Mouse (Mus musculus) kidney, embryonic 15.5 days (tissue): ENCODE results near the gene Olfr1151. TPM values are rescaled to one million over a fixed set of nuclear protein-coding genes. Genes with fewer than 3 reads are reported as not detected.

Experiments
- ATAC-seq: fragments of 200-750 bp; cut with Nextera tagmentation; replicated peaks from 2 replicates; pipeline ENCODE4 v1.8.0; 2017; ENCODE audit warnings: moderate TSS enrichment; ENCODE audit not compliant: low FRiP score
- H3K27ac ChIP-seq: fragments of 300-500 bp; sonication (generic); 2 replicates; pipeline ENCODE4 v1.5.1; 2015; ENCODE audit warnings: mild to moderate bottlenecking, inconsistent platforms
- H3K27me3 ChIP-seq: fragments of 300-500 bp; sonication (generic); 2 replicates; pipeline ENCODE4 v1.6.1; 2015; ENCODE audit warnings: inconsistent platforms
- H3K36me3 ChIP-seq: fragments of 300-500 bp; sonication (generic); 2 replicates; pipeline ENCODE4 v1.6.1; 2015; ENCODE audit warnings: inconsistent platforms
- H3K4me1 ChIP-seq: fragments of 300-500 bp; sonication (generic); 2 replicates; pipeline ENCODE4 v1.6.1; 2015; ENCODE audit warnings: inconsistent platforms
- H3K4me2 ChIP-seq: fragments of 300-500 bp; sonication (generic); 2 replicates; pipeline ENCODE4 v1.6.1; 2015; ENCODE audit warnings: moderate library complexity, mild to moderate bottlenecking, inconsistent platforms
- H3K4me3 ChIP-seq: fragments of 300-500 bp; sonication (generic); replicated peaks from 2 replicates; pipeline ENCODE4 v1.5.1; 2015; ENCODE audit warnings: mild to moderate bottlenecking, inconsistent platforms
- H3K9ac ChIP-seq: fragments of 300-500 bp; sonication (generic); 2 replicates; pipeline ENCODE4 v1.6.1; 2015; ENCODE audit warnings: mild to moderate bottlenecking, inconsistent platforms
- H3K9me3 ChIP-seq: fragments of 300-500 bp; sonication (generic); replicated peaks from 2 replicates; pipeline ENCODE4 v1.6.1; 2016; ENCODE audit warnings: inconsistent platforms
- WGBS: fragments of 180-500 bp; shearing (Covaris S2); methylation state at CpG from one replicate; pipeline ENCODE4 v1.1.7; 2015; ENCODE audit warnings: mixed read lengths; 5-methylcytosine and 5-hydroxymethylcytosine counted together
- polyA plus RNA-seq: library from polyadenylated mRNA; unstranded; fragments of >200 nt; fragmentation: Nextera tagmentation; extraction: Ambion mirVana; gene quantifications from 2 replicates; pipeline ENCODE4 v1.2.1, GENCODE M21; 2015

Olfr1151 gene
- not detected in 2 replicates for polyA plus RNA-seq

DNA sequence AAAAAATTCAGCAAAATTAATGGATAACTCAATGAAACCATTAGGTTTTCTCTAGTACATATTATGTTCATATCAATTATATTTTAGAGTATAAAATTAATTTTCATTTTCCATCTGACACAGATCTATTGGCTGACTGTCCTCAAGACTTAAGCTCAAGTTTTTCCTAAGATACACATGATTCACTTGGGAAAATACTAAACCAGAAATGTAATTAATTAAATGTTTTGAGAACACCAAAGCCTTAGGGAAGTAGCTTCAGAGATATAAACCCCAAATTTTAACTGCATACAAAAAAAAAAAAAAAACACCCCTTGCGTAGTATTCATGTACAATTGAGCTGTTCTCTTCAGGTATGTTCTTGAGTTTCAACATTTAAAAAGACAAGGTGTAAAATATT, at the start of gene Olfr1151:
Olfr1151 (plus strand) TSS at position 301 of the 400 bp plus-strand sequence.
- no peak within 1 kb of the TSS for H3K27ac ChIP-seq
- no peak within 1 kb of the TSS for H3K9ac ChIP-seq
- no peak within 1 kb of the TSS for H3K4me2 ChIP-seq
- H3K4me1 ChIP-seq, result no peaks in the 10 kb centered on the region
- WGBS, result 92% methylated on average over 1 of the region's 1 CpGs
- ATAC-seq, result no peak
- H3K4me3 ChIP-seq, result no peak within 1 kb of the TSS
- H3K36me3 ChIP-seq, result no peaks in the 10 kb centered on the region
- H3K27me3 ChIP-seq, result no peaks in the 10 kb centered on the region
- no peaks in the 10 kb centered on the region for H3K9me3 ChIP-seq

DNA sequence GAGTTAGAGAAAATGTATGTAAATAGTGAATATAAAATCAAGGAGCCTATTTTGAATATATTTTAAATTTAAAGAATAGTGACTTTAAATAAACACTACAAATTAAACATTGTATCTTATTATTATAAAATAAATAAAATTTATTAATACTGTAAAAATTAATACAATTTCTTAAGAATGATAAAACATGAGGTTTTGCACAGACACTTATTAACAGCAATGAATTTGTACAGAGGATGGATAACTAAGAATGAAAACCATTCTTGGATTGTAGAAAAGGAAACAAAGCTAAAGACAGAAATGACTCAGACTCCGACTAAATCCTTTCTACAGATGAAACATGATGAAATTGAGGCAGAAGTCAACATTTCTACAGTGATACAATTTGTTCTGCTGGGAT, 46.1 kb upstream of the Olfr1151 start, which contains the start of gene Olfr1145:
Olfr1145 (plus strand) TSS at position 301 of the 400 bp plus-strand sequence.
- ATAC-seq, result no peak
- Histone ChIP-seq H3K4me3 (no peak within 1 kb of the TSS), H3K9me3 (no peaks in the 10 kb centered on the region), H3K9ac (no peak within 1 kb of the TSS), H3K4me1 (no peaks in the 10 kb centered on the region), H3K36me3 (no peaks in the 10 kb centered on the region), H3K27me3 (no peaks in the 10 kb centered on the region), H3K4me2 (no peak within 1 kb of the TSS), H3K27ac (no peak within 1 kb of the TSS)
- WGBS, result 81% methylated on average over 1 of the region's 1 CpGs

DNA sequence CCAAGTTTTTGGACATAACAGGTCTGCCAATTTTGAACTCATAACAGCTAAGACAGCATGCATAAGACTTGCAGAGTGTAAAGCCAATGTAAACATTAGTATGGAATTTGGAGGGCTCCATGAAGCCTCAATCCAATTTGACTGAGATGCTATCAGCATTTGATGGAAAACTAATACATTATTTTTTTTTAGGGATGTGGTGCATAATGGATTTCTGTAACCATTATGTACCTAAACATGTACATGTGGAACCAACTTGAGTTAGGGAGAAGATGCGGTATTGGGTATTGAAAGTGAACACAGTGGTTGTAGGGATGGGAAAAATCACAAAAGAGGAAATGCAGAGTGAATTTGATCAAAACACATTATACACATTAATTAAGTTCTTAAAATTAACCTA, 25.4 kb upstream of the Olfr1151 start, which contains the start of gene Olfr1148:
Olfr1148 (plus strand) TSS at position 301 of the 400 bp plus-strand sequence.
- H3K9ac ChIP-seq, result no peak within 1 kb of the TSS

GRCm38 (mm10) chr2:87843693-87844092, 12.0 kb upstream of the Olfr1151 start, which contains the start of gene Olfr1150-ps1:
TSS of gene Olfr1150-ps1 (plus strand) at chr2:87843993.
- no peak within 1 kb of the TSS for H3K27ac ChIP-seq
- ATAC-seq, result no peak
- no peaks in the 10 kb centered on the region for H3K4me1 ChIP-seq
- no peak within 1 kb of the TSS for H3K4me2 ChIP-seq
- WGBS, result 87% methylated on average over 1 of the region's 1 CpGs
- H3K9me3 ChIP-seq, result no peaks in the 10 kb centered on the region
- H3K4me3 ChIP-seq, result no peak within 1 kb of the TSS
- H3K27me3 ChIP-seq, result no peaks in the 10 kb centered on the region
- no peaks in the 10 kb centered on the region for H3K36me3 ChIP-seq
- H3K9ac ChIP-seq, result no peak within 1 kb of the TSS

More for the DNA sequence above, 25.4 kb upstream of the Olfr1151 start, which contains the start of gene Olfr1148:
- 90% methylated on average over 1 of the region's 1 CpGs for WGBS
- no peaks in the 10 kb centered on the region for H3K4me1 ChIP-seq
- no peak within 1 kb of the TSS for H3K4me3 ChIP-seq
- no peaks in the 10 kb centered on the region for H3K36me3 ChIP-seq
- H3K9me3 ChIP-seq, result no peaks in the 10 kb centered on the region
- no peak within 1 kb of the TSS for H3K27ac ChIP-seq
- H3K27me3 ChIP-seq, result no peaks in the 10 kb centered on the region
- H3K4me2 ChIP-seq, result no peak within 1 kb of the TSS
- ATAC-seq, result no peak

DNA sequence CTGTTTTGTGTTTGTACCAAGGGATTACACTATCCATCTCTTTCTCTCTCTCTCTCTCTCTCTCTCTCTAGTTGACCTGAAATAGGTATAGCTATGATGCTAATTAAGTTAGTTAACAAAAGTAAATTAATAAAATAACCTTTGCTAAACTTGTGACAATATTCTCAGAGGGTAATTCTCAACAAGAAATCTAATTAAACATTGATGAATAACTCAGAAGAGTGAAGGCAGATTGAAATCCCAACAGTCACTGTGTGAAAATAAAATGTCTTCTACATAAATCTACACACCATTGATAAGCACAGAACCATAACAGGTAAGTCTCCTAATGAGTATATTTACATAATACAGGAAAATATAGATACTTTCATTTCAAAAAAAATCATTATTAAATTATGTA, 10.5 kb downstream of the Olfr1151 start, which contains the start of gene Olfr1152:
Olfr1152 (plus strand) TSS at position 301 of the 400 bp plus-strand sequence.
- no peaks in the 10 kb centered on the region for H3K4me1 ChIP-seq
- H3K27me3 ChIP-seq, result no peaks in the 10 kb centered on the region
- no peaks in the 10 kb centered on the region for H3K9me3 ChIP-seq
- no peak within 1 kb of the TSS for H3K27ac ChIP-seq
- no peaks in the 10 kb centered on the region for H3K36me3 ChIP-seq
- no peak within 1 kb of the TSS for H3K4me3 ChIP-seq
- no peak within 1 kb of the TSS for H3K9ac ChIP-seq
- no peak for ATAC-seq
- H3K4me2 ChIP-seq, result no peak within 1 kb of the TSS

DNA sequence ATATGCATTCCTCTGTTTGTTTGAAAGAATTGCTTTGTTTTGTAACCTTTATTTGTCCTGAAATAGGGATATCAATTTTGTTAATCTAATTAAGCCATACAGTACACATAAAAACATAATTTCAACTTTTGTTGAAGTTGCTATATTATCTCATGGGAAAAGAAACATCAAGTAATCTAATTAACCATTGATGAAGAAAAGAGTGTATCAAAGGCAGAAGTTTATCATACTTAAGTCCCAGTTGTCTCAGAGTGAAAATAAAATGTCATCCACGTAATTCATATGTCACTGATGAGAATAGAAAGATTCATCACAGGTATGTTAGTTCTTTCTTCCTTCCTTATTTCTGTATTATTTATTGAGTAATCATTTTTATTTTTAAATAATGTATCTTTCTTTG, 39.0 kb downstream of the Olfr1151 start, which contains the start of gene Olfr1153:
Olfr1153 (plus strand) TSS at position 301 of the 400 bp plus-strand sequence.
- no peaks in the 10 kb centered on the region for H3K27me3 ChIP-seq
- 77% methylated on average over 1 of the region's 1 CpGs for WGBS

DNA sequence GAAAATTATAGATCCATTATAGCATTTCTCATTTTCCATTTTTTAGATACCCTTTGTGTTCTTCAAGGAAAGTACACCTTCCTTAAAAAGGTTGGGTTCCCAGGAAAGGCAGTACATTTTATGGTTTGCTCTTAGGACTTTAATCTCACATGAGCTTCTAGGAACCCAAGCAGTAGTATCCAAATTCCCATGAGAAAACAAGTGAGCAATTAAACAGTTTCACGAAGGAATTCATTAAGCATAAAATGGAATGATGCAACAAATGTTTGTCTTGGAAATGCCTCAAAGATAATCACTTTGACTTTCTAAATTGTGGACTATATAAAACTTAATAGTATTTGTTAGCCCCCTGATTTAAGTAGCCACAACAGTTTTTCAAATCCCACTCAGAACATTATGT, 49.4 kb downstream of the Olfr1151 start, which contains the start of gene Olfr1154:
Olfr1154 (minus strand) TSS at position 101 of the 400 bp plus-strand sequence.
- H3K9ac ChIP-seq, result no peak within 1 kb of the TSS
- WGBS, result 84% methylated on average over 1 of the region's 1 CpGs
- no peaks in the 10 kb centered on the region for H3K9me3 ChIP-seq
- no peak within 1 kb of the TSS for H3K4me3 ChIP-seq
- no peaks in the 10 kb centered on the region for H3K4me1 ChIP-seq
- ATAC-seq, result no peak
- H3K4me2 ChIP-seq, result no peak within 1 kb of the TSS
- H3K27me3 ChIP-seq, result no peaks in the 10 kb centered on the region
- no peak within 1 kb of the TSS for H3K27ac ChIP-seq
- no peaks in the 10 kb centered on the region for H3K36me3 ChIP-seq

More for the DNA sequence above, 39.0 kb downstream of the Olfr1151 start, which contains the start of gene Olfr1153:
- no peak within 1 kb of the TSS for H3K4me3 ChIP-seq
- H3K36me3 ChIP-seq, result no peaks in the 10 kb centered on the region
- no peaks in the 10 kb centered on the region for H3K4me1 ChIP-seq
- H3K4me2 ChIP-seq, result no peak within 1 kb of the TSS
- no peak within 1 kb of the TSS for H3K27ac ChIP-seq
- no peak within 1 kb of the TSS for H3K9ac ChIP-seq
- no peaks in the 10 kb centered on the region for H3K9me3 ChIP-seq
- no peak for ATAC-seq

Other genes with a start within 250 kb of the Olfr1151 start
- gene Olfr1130, start 249.7 kb upstream of the Olfr1151 start, polyA plus RNA-seq, result not detected in 2 replicates
- gene Olfr1131, start 228.8 kb upstream of the Olfr1151 start, polyA plus RNA-seq, result not detected in 2 replicates
- not detected in 2 replicates for gene Olfr1132, start 218.3 kb upstream of the Olfr1151 start, polyA plus RNA-seq
- not detected in 2 replicates for gene Olfr1133, start 208.5 kb upstream of the Olfr1151 start, polyA plus RNA-seq
- not detected in 2 replicates for gene Olfr1134, start 197.4 kb upstream of the Olfr1151 start, polyA plus RNA-seq
- gene Olfr1135, start 182.2 kb upstream of the Olfr1151 start, polyA plus RNA-seq, result not detected in 2 replicates
- not detected in 2 replicates for gene Olfr1136, start 161.9 kb upstream of the Olfr1151 start, polyA plus RNA-seq
- not detected in 2 replicates for gene Olfr1137, start 142.7 kb upstream of the Olfr1151 start, polyA plus RNA-seq
- gene Olfr1138, start 115.9 kb upstream of the Olfr1151 start, polyA plus RNA-seq, result not detected in 2 replicates
- gene Olfr1140, start 112.1 kb upstream of the Olfr1151 start, polyA plus RNA-seq, result not detected in 2 replicates
- gene Olfr1141, start 101.9 kb upstream of the Olfr1151 start, polyA plus RNA-seq, result not detected in 2 replicates
- gene Olfr152, start 76.4 kb upstream of the Olfr1151 start, polyA plus RNA-seq, result not detected in 2 replicates
- gene Olfr1143, start 55.3 kb upstream of the Olfr1151 start, polyA plus RNA-seq, result not detected in 2 replicates
- not detected in 2 replicates for gene Olfr1145, start 46.0 kb upstream of the Olfr1151 start, polyA plus RNA-seq
- not detected in 2 replicates for gene Olfr1148, start 25.3 kb upstream of the Olfr1151 start, polyA plus RNA-seq
- gene Olfr1150-ps1, start 11.9 kb upstream of the Olfr1151 start, polyA plus RNA-seq, result not detected in 2 replicates
- not detected in 2 replicates for gene Olfr1152, start 10.6 kb downstream of the Olfr1151 start, polyA plus RNA-seq
- gene Olfr1153, start 39.1 kb downstream of the Olfr1151 start, polyA plus RNA-seq, result not detected in 2 replicates
- not detected in 2 replicates for gene Olfr1154, start 49.3 kb downstream of the Olfr1151 start, polyA plus RNA-seq
- not detected in 2 replicates for gene Olfr1155, start 89.3 kb downstream of the Olfr1151 start, polyA plus RNA-seq
- not detected in 2 replicates for gene Olfr1156, start 97.2 kb downstream of the Olfr1151 start, polyA plus RNA-seq
- not detected in 2 replicates for gene Olfr1157, start 112.4 kb downstream of the Olfr1151 start, polyA plus RNA-seq
- gene Olfr74, start 118.8 kb downstream of the Olfr1151 start, polyA plus RNA-seq, result not detected in 2 replicates
- not detected in 2 replicates for gene Olfr1158, start 134.3 kb downstream of the Olfr1151 start, polyA plus RNA-seq
- gene Olfr1160, start 152.4 kb downstream of the Olfr1151 start, polyA plus RNA-seq, result not detected in 2 replicates
- not detected in 2 replicates for gene Olfr1161, start 166.9 kb downstream of the Olfr1151 start, polyA plus RNA-seq
- gene Olfr73, start 181.8 kb downstream of the Olfr1151 start, polyA plus RNA-seq, result 0.05 TPM in 2 replicates
- gene Olfr1162, start 195.3 kb downstream of the Olfr1151 start, polyA plus RNA-seq, result not detected in 2 replicates
- not detected in 2 replicates for gene Olfr1163, start 216.0 kb downstream of the Olfr1151 start, polyA plus RNA-seq
- gene Olfr1164, start 238.1 kb downstream of the Olfr1151 start, polyA plus RNA-seq, result not detected in 2 replicates